Mouse (Mus musculus) testis, adult 2 months (tissue): ENCODE results near the gene Ifi27l2b. TPM values are rescaled to one million over a fixed set of nuclear protein-coding genes. Genes with fewer than 3 reads are reported as not detected.
"Not testable (repeated sequence)": the region's sequence is repeated elsewhere in the genome, so short reads cannot be mapped to it uniquely, and the experiment has no call there.

Experiments used
- H3K27ac ChIP-seq: fragments of 200-500 bp; 2 replicates; pipeline ENCODE4 v1.5.1; 2012; ENCODE audit warnings: low read depth, low read length; ENCODE audit not compliant: control insufficient read depth, insufficient read depth
- H3K27me3 ChIP-seq: fragments of 200-500 bp; 2 replicates; pipeline ENCODE4 v1.6.1; 2012; ENCODE audit warnings: mild to moderate bottlenecking, low read length, moderate library complexity; ENCODE audit not compliant: control insufficient read depth, insufficient read depth
- H3K36me3 ChIP-seq: fragments of 200-500 bp; 2 replicates; pipeline ENCODE4 v1.6.1; 2012; ENCODE audit warnings: mild to moderate bottlenecking, low read length; ENCODE audit not compliant: control insufficient read depth, insufficient read depth
- H3K4me1 ChIP-seq: fragments of 200-500 bp; 2 replicates; pipeline ENCODE4 v1.6.1; 2012; ENCODE audit warnings: low read length; ENCODE audit not compliant: control insufficient read depth, insufficient read depth
- H3K4me3 ChIP-seq: fragments of 200-500 bp; 2 replicates; pipeline ENCODE4 v1.5.1; 2012; ENCODE audit warnings: low read depth, mild to moderate bottlenecking, low read length, moderate library complexity, mixed read lengths; ENCODE audit not compliant: control insufficient read depth
- CTCF ChIP-seq: fragments of 200-500 bp; IDR thresholded peaks from 2 replicates; pipeline ENCODE4 v1.5.1; 2012; ENCODE audit warnings: low read depth, mild to moderate bottlenecking, inconsistent platforms, low read length, moderate library complexity; ENCODE audit not compliant: control insufficient read depth, insufficient read depth, insufficient replicate concordance
- POLR2A ChIP-seq: fragments of 200-500 bp; IDR thresholded peaks from 2 replicates; pipeline ENCODE4 v1.6.1; 2012; ENCODE audit warnings: low read depth, mild to moderate bottlenecking, inconsistent platforms, low read length, moderate library complexity; ENCODE audit not compliant: control insufficient read depth
- polyA plus RNA-seq: library from polyadenylated mRNA; depleted of rRNA; stranded (reverse); fragments of >200 nt; gene quantifications from 2 replicates; pipeline ENCODE4 v1.2.3, GENCODE M21; 2012

Ifi27l2b gene
- polyA plus RNA-seq, 1 experiment, result not detected

- TF ChIP-seq CTCF, result no peak
- no peak for TF ChIP-seq POLR2A
- H3K36me3 ChIP-seq, result no peaks in the 10 kb centered on the region
- no peak overlapping the region for H3K4me3 ChIP-seq
- H3K4me1 ChIP-seq, result no peaks in the 10 kb centered on the region
- H3K27ac ChIP-seq, result no peak overlapping the region
- no peaks in the 10 kb centered on the region for H3K27me3 ChIP-seq
Observed at GRCm38 (mm10) chr12:103487750-103488149, 30.7 kb upstream of the Ifi27l2b start.

GRCm38 (mm10) chr12:103487276-103487675 lies 30.3 kb upstream of the Ifi27l2b start:
- Histone ChIP-seq H3K4me1 (no peaks in the 10 kb centered on the region), H3K27me3 (no peaks in the 10 kb centered on the region), H3K27ac (no peak overlapping the region; the same call in 1 of the 2 replicates), H3K4me3 (no peak overlapping the region), H3K36me3 (no peaks in the 10 kb centered on the region)
- no peak for TF ChIP-seq POLR2A
- no peak for TF ChIP-seq CTCF

GRCm38 (mm10) chr12:103486726-103487125 lies 29.7 kb upstream of the Ifi27l2b start:
- Histone ChIP-seq H3K27me3 (no peaks in the 10 kb centered on the region), H3K27ac (no peak overlapping the region), H3K36me3 (no peaks in the 10 kb centered on the region), H3K4me3 (no peak overlapping the region), H3K4me1 (no peaks in the 10 kb centered on the region)
- no peak for TF ChIP-seq POLR2A
- TF ChIP-seq CTCF, result no peak

GRCm38 (mm10) chr12:103484200-103484972 lies 27.4 kb upstream of the Ifi27l2b start:
- H3K36me3 ChIP-seq, H3K27me3 ChIP-seq, H3K4me1 ChIP-seq, H3K27ac ChIP-seq, H3K4me3 ChIP-seq: not testable (repeated sequence)

- H3K27me3 ChIP-seq, result no peaks in the 10 kb centered on the region
- no peak overlapping the region for H3K4me3 ChIP-seq
- no peaks in the 10 kb centered on the region for H3K4me1 ChIP-seq
- H3K36me3 ChIP-seq, result no peaks in the 10 kb centered on the region
- no peak for TF ChIP-seq POLR2A
- no peak for TF ChIP-seq CTCF
- no peak overlapping the region for H3K27ac ChIP-seq
Observed at GRCm38 (mm10) chr12:103482781-103483180, 25.8 kb upstream of the Ifi27l2b start.

- TF ChIP-seq POLR2A, result no peak
- no peak for TF ChIP-seq CTCF
- no peak overlapping the region for H3K4me3 ChIP-seq
- no peaks in the 10 kb centered on the region for H3K27me3 ChIP-seq
- H3K36me3 ChIP-seq, result no peaks in the 10 kb centered on the region
- H3K27ac ChIP-seq, result no peak overlapping the region
- no peaks in the 10 kb centered on the region for H3K4me1 ChIP-seq
Observed at GRCm38 (mm10) chr12:103481671-103482070, 24.6 kb upstream of the Ifi27l2b start.

GRCm38 (mm10) chr12:103477461-103478015 lies 20.5 kb upstream of the Ifi27l2b start:
- H3K27ac ChIP-seq, result no peak overlapping the region
- no peaks in the 10 kb centered on the region for H3K36me3 ChIP-seq
- TF ChIP-seq POLR2A (no peak), CTCF (no peak)
- H3K4me1 ChIP-seq, result no peaks in the 10 kb centered on the region
- no peaks in the 10 kb centered on the region for H3K27me3 ChIP-seq
- H3K4me3 ChIP-seq, result no peak overlapping the region

GRCm38 (mm10) chr12:103476779-103477389 lies 19.9 kb upstream of the Ifi27l2b start:
- Histone ChIP-seq H3K27ac (no peak overlapping the region), H3K27me3 (no peaks in the 10 kb centered on the region), H3K4me1 (no peaks in the 10 kb centered on the region), H3K4me3 (no peak overlapping the region), H3K36me3 (no peaks in the 10 kb centered on the region)
- TF ChIP-seq CTCF (no peak), POLR2A (no peak)
